In the genomic region with DNA sequence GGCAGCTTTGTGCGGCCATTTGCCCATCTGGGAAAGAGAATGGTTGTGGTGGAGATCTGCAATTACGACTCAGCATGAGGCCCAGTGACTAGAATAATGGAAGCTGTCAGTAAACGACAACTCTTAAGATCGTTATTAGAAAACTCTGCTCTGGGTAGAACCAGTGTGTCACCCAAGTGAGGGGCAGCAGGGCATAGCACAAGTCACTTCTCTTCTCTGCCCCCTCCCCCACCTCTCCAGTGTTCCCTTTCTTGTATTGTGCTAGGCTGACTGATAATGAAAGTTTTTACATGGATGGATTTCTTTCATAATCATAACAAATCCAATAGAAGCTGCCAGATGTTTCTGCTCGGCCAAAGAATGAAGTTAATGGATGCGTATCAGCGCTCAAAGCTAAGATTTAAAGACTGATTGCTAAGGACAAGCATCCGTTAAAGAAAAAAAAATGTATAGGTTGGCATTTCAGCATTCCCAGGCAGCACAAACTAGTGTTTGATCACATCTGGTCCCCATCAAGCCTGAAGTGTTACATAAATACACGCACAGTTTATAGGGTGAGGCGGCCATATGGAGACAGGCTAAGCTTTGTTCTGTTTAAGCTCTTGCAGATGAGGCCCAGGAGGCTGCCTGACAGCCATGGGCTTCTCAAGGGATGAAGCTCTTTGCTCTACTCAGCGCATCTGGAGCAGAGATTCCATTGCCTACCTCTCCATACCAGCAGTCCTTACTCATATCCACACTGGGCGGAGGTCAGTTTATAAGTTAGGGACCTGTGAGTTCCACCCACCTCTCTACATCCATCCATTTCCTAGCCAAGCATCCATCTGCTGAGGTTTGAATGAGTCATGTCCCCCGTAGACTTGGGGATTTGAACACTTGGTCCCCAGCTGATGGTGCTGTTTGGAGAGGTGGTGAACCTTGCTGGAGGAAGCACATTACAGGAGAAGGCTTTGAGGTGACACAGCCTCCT, we compare ENCODE assay signal across 12 mouse cellular contexts.
DNase-seq lines count a peak whose midpoint lies in the region; ATAC-seq and TF ChIP-seq lines count a peak whose summit lies in the region.
"Had no signal": no experiment of that assay in that cellular context is flagged by ENCODE, and none has a peak within 500 bp of the region (broad histone marks: within the 10 kb centered on the region; RNA-seq: fewer than 3 reads in every experiment).

No protein-coding gene starts in this region.

- H3K9ac ChIP-seq in liver, postnatal 0 days (replicated peaks): no peak overlapping the region

- TF ChIP-seq CTCF in liver, postnatal 0 days (IDR thresholded peaks at IDR 0.05; ENCODE audit: low read depth): no peak

- H3K4me2 ChIP-seq in liver, postnatal 0 days (ENCODE audit: low read depth, low read length): no peak overlapping the region

- DNase-seq in kidney, postnatal 4 days: peak; percentile 29 to 42
- no peak for DNase-seq in kidney, adult 8-10 months
- DNase-seq in embryo, embryonic 9.5 days (ENCODE audit: extremely low spot score): peak; percentile 68
- peak; percentile 99 for DNase-seq in hindlimb bud, embryonic 11.5 days (ENCODE audit: extremely low spot score, low read depth, low spot score)
- peak; percentile 64 for DNase-seq in retina, embryonic 14.5 days (ENCODE audit: low spot score)
- DNase-seq in adrenal gland, postnatal 14 days: no peak
- no peak for DNase-seq in liver, postnatal 0 days
- no peak for DNase-seq in B cell, adult 2 months
- DNase-seq: gastrocnemius, postnatal 14 days; kidney, postnatal 36 days; right cerebral cortex, postnatal 4 days had no signal

- H3K36me3 ChIP-seq in liver, postnatal 0 days (replicated peaks; ENCODE audit: insufficient read depth, low read length): no peaks in the 10 kb centered on the region

- ATAC-seq in liver, postnatal 0 days: no peak

- no peaks in the 10 kb centered on the region for H3K4me1 ChIP-seq in liver, postnatal 0 days (ENCODE audit: insufficient read depth)

- 69% methylated on average over 13 of the region's 13 CpGs for WGBS in liver, postnatal 0 days (ENCODE audit: insufficient replicate concordance)

- no peak for TF ChIP-seq EP300 in liver, postnatal 0 days (IDR thresholded peaks at IDR 0.05; ENCODE audit: low read depth)

- no peaks in the 10 kb centered on the region for H3K9me3 ChIP-seq in liver, postnatal 0 days (ENCODE audit: low read length)

- H3K27ac ChIP-seq in liver, postnatal 0 days (ENCODE audit: low read depth): no peak overlapping the region
- H3K27ac ChIP-seq: macrophage had no signal

- no peaks in the 10 kb centered on the region for H3K27me3 ChIP-seq in liver, postnatal 0 days (ENCODE audit: insufficient read depth, low read length)

- H3K4me3 ChIP-seq in liver, postnatal 0 days (ENCODE audit: low read depth, low read length): no peak overlapping the region

Comparison
In these comparisons a context has a peak if more than half of its experiments do, and no peak if none do; other contexts are left out.
1. DNase-seq: peak in kidney, postnatal 4 days (2 of 2), embryo, embryonic 9.5 days (single experiment), hindlimb bud, embryonic 11.5 days (single experiment) and retina, embryonic 14.5 days (single experiment); none in kidney, adult 8-10 months (0 of 2), adrenal gland, postnatal 14 days (single experiment), liver, postnatal 0 days (single experiment) and B cell, adult 2 months (0 of 2).